Mouse (Mus musculus) forebrain, embryonic 12.5 days (tissue): ENCODE data around the gene Gm4353. TPM values are rescaled to one million over a fixed set of nuclear protein-coding genes. Genes with fewer than 3 reads are reported as not detected.
"Not testable (repeated sequence)": the region's sequence is repeated elsewhere in the genome, so short reads cannot be mapped to it uniquely, and the experiment has no call there.

Experiments used
- ATAC-seq: fragments of 200-750 bp; cut with Nextera tagmentation; 2 replicates; pipeline ENCODE4 v1.8.0; 2017; ENCODE audit warnings: moderate TSS enrichment; ENCODE audit not compliant: low FRiP score
- H3K27ac ChIP-seq: fragments of 300-500 bp; sonication (generic); 2 replicates; pipeline ENCODE4 v1.5.1; 2016; ENCODE audit warnings: mild to moderate bottlenecking
- H3K27me3 ChIP-seq: fragments of 300-500 bp; sonication (generic); 2 replicates; pipeline ENCODE4 v1.6.1; 2016; ENCODE audit warnings: mild to moderate bottlenecking
- H3K36me3 ChIP-seq: fragments of 300-500 bp; sonication (generic); replicated peaks from 2 replicates; pipeline ENCODE4 v1.6.1; 2016; ENCODE audit warnings: mild to moderate bottlenecking
- H3K4me1 ChIP-seq: fragments of 300-500 bp; sonication (generic); 2 replicates; pipeline ENCODE4 v1.6.1; 2016
- H3K4me2 ChIP-seq: fragments of 300-500 bp; sonication (generic); 2 replicates; pipeline ENCODE4 v1.6.1; 2016; ENCODE audit warnings: mild to moderate bottlenecking, moderate library complexity
- H3K4me3 ChIP-seq: fragments of 300-500 bp; sonication (generic); replicated peaks from 2 replicates; pipeline ENCODE4 v1.5.1; 2016; ENCODE audit warnings: mild to moderate bottlenecking
- H3K9ac ChIP-seq: fragments of 300-500 bp; sonication (generic); 2 replicates; pipeline ENCODE4 v1.6.1; 2016; ENCODE audit warnings: mild to moderate bottlenecking
- H3K9me3 ChIP-seq: fragments of 300-500 bp; sonication (generic); 2 replicates; pipeline ENCODE4 v1.6.1; 2016
- WGBS: fragments of 180-500 bp; shearing (Covaris S2); methylation state at CpG from one replicate; pipeline ENCODE4 v1.1.7; 2016; 5-methylcytosine and 5-hydroxymethylcytosine counted together
- polyA plus RNA-seq: library from polyadenylated mRNA; unstranded; fragments of >200 nt; fragmentation: Nextera tagmentation; extraction: Ambion mirVana; gene quantifications from 2 replicates; pipeline ENCODE4 v1.2.1, GENCODE M21; 2016

Gm4353 gene
- polyA plus RNA-seq, result 0.68 TPM in 2 replicates

DNA sequence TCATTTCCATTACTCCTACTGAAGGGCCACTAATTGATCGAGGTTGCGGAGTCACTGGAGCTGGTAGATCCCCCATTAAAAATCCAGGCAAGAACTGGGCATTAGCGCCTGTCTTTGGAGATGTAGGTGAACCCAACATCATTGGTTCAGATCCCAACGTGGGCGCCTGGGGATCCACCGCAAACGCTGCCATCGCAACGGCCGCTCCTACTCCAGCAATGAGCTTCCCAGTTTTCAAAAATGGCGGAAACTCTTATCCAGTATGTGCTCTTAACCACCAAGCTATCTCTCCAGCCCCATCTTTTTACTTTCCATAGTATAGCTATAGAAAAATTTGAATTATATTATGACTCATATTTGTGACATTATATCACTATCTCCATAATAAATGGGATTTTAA, at the start of gene Gm4353:
TSS of gene Gm4353 (minus strand) at position 270 of the 400 bp plus-strand sequence.
- ATAC-seq, H3K9ac ChIP-seq, H3K27me3 ChIP-seq, H3K27ac ChIP-seq, H3K4me1 ChIP-seq, H3K4me3 ChIP-seq, H3K9me3 ChIP-seq, H3K36me3 ChIP-seq, H3K4me2 ChIP-seq: not testable (repeated sequence)
- 98% methylated on average over 11 of the region's 11 CpGs for WGBS

DNA sequence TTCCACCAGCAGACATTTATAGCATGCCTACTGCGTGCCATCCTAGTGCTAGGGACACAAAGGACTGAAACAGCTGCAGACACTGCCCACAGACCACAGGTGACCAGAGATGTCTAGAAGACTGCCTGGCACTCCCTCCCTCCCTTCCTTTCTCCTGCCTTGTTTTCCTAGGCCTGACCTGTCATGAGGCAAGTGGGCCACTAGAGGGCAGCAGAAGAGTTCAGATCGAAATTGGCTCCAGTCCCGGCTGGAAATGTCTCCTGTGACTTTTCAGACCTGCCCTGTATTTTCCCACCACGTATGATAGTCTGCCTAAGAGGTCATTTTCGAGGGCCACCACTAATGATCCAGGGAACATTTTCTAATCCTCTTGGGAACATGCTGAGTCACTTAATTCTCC, 47.6 kb upstream of the Gm4353 start:
- no peak overlapping the region for H3K9ac ChIP-seq
- no peak overlapping the region for H3K27ac ChIP-seq
- H3K27me3 ChIP-seq, result no peaks in the 10 kb centered on the region
- peaks cover 6% of the 10 kb centered on the region; the same call in 1 of the 2 replicates for H3K4me1 ChIP-seq
- H3K4me3 ChIP-seq, result no peak overlapping the region
- WGBS, result 8% methylated on average over 5 of the region's 5 CpGs
- no peaks in the 10 kb centered on the region for H3K9me3 ChIP-seq
- H3K4me2 ChIP-seq, result no peak overlapping the region
- peaks cover 36% of the 10 kb centered on the region for H3K36me3 ChIP-seq
- peak; percentile 66; the same call in 1 of the 2 replicates for ATAC-seq

GRCm38 (mm10) chr7:116131390-116131789, 47.0 kb upstream of the Gm4353 start:
- no peaks in the 10 kb centered on the region for H3K27me3 ChIP-seq
- H3K4me1 ChIP-seq, result peaks cover 6% of the 10 kb centered on the region; the same call in 1 of the 2 replicates
- no peak overlapping the region for H3K9ac ChIP-seq
- WGBS, result 18% methylated on average over 4 of the region's 4 CpGs
- no peaks in the 10 kb centered on the region for H3K9me3 ChIP-seq
- H3K27ac ChIP-seq, result 0 out of 2 replicates have a peak overlapping the region, but pooled peaks have one; percentile 9
- H3K36me3 ChIP-seq, result peaks cover 34% of the 10 kb centered on the region
- no peak overlapping the region for H3K4me3 ChIP-seq
- no peak overlapping the region for H3K4me2 ChIP-seq
- ATAC-seq, result no peak

DNA sequence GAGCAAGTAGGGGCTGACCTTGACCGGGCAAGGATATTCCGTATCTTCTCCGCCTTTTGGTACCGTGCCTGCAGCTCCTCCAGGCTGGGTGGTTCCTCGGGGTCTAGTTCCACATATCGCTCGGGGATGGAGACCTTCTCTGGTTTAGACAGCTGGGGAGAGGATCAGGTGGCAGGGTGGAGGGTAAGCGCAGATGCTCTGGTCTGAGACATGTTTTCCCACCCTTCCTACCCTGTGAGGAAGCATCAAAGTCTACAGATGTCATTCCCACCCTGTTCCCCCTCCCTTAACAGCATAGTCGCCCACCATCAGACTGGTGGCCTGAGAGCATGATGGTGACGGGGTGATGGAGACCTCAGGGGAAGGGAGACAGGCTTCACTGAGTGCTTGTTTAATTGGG, 44.9 kb upstream of the Gm4353 start:
- WGBS, result 94% methylated on average over 10 of the region's 10 CpGs
- no peaks in the 10 kb centered on the region for H3K9me3 ChIP-seq
- no peak overlapping the region for H3K4me2 ChIP-seq
- peaks cover 6% of the 10 kb centered on the region; the same call in 1 of the 2 replicates for H3K4me1 ChIP-seq
- no peaks in the 10 kb centered on the region for H3K27me3 ChIP-seq
- ATAC-seq, result no peak
- H3K36me3 ChIP-seq, result peaks cover 30% of the 10 kb centered on the region; the same call in 1 of the 2 replicates
- H3K9ac ChIP-seq, result no peak overlapping the region
- H3K4me3 ChIP-seq, result no peak overlapping the region
- no peak overlapping the region for H3K27ac ChIP-seq

- WGBS, result 96% methylated on average over 8 of the region's 8 CpGs
These were observed 43.9 kb upstream of the Gm4353 start for GRCm38 (mm10) chr7:116128286-116128685.

GRCm38 (mm10) chr7:116127052-116127451, 42.6 kb upstream of the Gm4353 start:
- Histone ChIP-seq H3K4me1 (peaks cover 24% of the 10 kb centered on the region), H3K27me3 (no peaks in the 10 kb centered on the region), H3K36me3 (peaks cover 34% of the 10 kb centered on the region; the same call in 1 of the 2 replicates), H3K9ac (no peak overlapping the region), H3K27ac (no peak overlapping the region), H3K4me2 (no peak overlapping the region), H3K9me3 (no peaks in the 10 kb centered on the region), H3K4me3 (no peak overlapping the region)
- no peak for ATAC-seq
- WGBS, result 95% methylated on average over 2 of the region's 2 CpGs

More at GRCm38 (mm10) chr7:116128286-116128685, 43.9 kb upstream of the Gm4353 start:
- Histone ChIP-seq H3K27ac (no peak overlapping the region), H3K9me3 (no peaks in the 10 kb centered on the region), H3K4me3 (no peak overlapping the region), H3K27me3 (no peaks in the 10 kb centered on the region), H3K4me1 (peaks cover 12% of the 10 kb centered on the region), H3K9ac (no peak overlapping the region), H3K36me3 (peaks cover 34% of the 10 kb centered on the region; the same call in 1 of the 2 replicates), H3K4me2 (no peak overlapping the region)
- no peak for ATAC-seq

DNA sequence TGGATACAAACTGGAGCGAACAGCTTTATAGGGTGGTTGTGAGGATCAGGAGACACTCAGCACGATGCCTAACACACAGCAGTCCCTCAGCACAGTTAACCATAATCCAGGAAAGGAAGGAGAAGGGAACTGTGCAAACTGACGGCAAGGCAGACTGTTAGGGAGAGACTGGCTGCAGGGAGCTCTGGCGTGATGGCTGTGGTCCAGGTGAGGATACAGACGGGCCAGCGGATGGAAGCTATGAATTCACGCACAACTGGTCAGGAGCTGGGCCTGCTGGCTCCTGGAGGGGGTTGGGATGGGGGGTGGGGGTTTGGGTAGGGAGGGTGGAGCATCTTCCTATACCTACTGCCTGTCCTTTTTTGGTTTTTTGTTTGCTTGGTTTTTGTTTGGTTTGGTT, 41.2 kb upstream of the Gm4353 start:
- no peak for ATAC-seq
- H3K27ac ChIP-seq, result no peak overlapping the region
- peaks cover 31% of the 10 kb centered on the region for H3K4me1 ChIP-seq
- no peak overlapping the region for H3K9ac ChIP-seq
- H3K4me2 ChIP-seq, result no peak overlapping the region
- 86% methylated on average over 7 of the region's 7 CpGs for WGBS
- H3K9me3 ChIP-seq, result no peaks in the 10 kb centered on the region
- H3K36me3 ChIP-seq, result peaks cover 34% of the 10 kb centered on the region; the same call in 1 of the 2 replicates
- no peak overlapping the region for H3K4me3 ChIP-seq
- H3K27me3 ChIP-seq, result no peaks in the 10 kb centered on the region

DNA sequence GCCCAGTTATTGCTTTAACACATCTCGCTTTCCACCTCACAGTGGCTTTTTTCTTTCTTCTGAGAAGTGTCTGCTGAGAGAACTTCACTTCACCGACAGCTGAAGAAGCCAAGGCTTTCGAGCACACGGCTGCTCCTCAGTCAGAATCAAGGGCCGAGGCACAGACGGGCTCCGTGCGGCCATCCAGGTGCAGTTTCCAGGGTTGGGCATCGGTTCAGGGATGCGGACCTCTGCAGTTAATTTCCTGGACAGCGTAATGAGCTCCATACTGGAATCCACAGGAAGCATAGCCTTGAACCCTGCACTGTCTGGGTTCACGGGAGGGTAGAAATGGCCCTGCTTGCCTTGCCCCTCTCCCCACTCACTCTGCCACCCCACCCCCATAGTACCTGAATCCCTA, 39.6 kb upstream of the Gm4353 start:
- peaks cover 36% of the 10 kb centered on the region for H3K4me1 ChIP-seq
- WGBS, result 89% methylated on average over 12 of the region's 12 CpGs
- H3K9ac ChIP-seq, result no peak overlapping the region
- no peak overlapping the region for H3K27ac ChIP-seq
- no peak overlapping the region for H3K4me3 ChIP-seq
- ATAC-seq, result no peak
- H3K4me2 ChIP-seq, result no peak overlapping the region
- no peaks in the 10 kb centered on the region for H3K27me3 ChIP-seq
- H3K36me3 ChIP-seq, result peaks cover 28% of the 10 kb centered on the region; the same call in 1 of the 2 replicates
- H3K9me3 ChIP-seq, result no peaks in the 10 kb centered on the region

DNA sequence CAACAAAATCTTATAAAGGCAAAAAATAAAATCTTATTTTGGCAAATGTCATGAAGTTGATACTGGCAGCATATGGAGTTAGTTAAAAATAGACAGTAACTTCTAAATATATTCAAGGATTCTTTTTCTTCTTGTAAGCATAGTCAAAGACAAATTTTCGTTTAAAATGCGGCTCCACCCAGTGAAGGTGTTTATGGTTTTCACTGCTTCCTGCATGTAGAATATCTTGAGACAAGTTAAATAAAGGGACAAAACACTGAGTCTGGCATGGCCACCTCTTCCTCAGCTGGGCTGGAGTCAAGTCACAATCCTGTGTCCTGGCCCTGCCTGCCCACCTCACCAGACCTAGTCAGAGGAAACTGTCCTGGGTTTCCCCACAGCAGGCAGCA, 39.2 kb upstream of the Gm4353 start:
- peaks cover 24% of the 10 kb centered on the region; the same call in 1 of the 2 replicates for H3K36me3 ChIP-seq
- 86% methylated on average over 2 of the region's 2 CpGs for WGBS
- ATAC-seq, result no peak

DNA sequence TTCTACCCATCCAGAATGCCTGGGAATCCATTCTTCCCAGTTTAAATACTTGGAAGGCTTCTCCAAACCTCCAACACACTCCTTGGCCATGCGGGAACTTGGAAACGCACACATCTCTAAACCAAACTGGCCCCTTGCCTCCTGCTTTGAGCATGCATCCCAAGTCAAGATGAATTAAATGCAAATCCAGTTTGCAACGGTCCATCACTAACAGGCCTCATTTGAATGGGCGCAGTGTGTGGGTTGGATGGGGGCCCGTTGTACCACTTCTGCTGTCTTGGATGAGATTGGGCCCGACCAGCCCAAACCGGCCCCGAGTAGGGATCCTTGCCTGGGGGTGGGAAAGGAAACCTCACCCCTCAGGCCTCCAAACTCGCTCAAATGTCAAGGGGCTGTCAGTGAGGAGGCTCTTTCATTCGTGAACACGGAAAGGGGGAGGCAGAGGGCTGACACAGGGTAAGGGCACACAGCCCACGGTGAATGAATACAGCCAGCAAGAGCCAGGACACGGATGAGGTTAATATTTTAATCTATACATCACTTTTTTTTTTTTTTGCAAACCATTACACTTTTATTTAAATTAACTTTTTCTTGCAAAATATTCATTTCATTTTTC, 38.7 kb upstream of the Gm4353 start:
- Histone ChIP-seq H3K9me3 (no peaks in the 10 kb centered on the region), H3K36me3 (peaks cover 19% of the 10 kb centered on the region; the same call in 1 of the 2 replicates), H3K27me3 (no peaks in the 10 kb centered on the region), H3K4me3 (no peak overlapping the region), H3K27ac (no peak overlapping the region), H3K4me1 (peaks cover 36% of the 10 kb centered on the region), H3K4me2 (no peak overlapping the region), H3K9ac (no peak overlapping the region)
- WGBS, result 54% methylated on average over 13 of the region's 13 CpGs
- no peak for ATAC-seq

More for the DNA sequence above, 39.2 kb upstream of the Gm4353 start:
- Histone ChIP-seq H3K4me2 (no peak overlapping the region), H3K4me1 (peaks cover 36% of the 10 kb centered on the region), H3K9me3 (no peaks in the 10 kb centered on the region), H3K27ac (no peak overlapping the region), H3K4me3 (no peak overlapping the region), H3K9ac (no peak overlapping the region), H3K27me3 (no peaks in the 10 kb centered on the region)

DNA sequence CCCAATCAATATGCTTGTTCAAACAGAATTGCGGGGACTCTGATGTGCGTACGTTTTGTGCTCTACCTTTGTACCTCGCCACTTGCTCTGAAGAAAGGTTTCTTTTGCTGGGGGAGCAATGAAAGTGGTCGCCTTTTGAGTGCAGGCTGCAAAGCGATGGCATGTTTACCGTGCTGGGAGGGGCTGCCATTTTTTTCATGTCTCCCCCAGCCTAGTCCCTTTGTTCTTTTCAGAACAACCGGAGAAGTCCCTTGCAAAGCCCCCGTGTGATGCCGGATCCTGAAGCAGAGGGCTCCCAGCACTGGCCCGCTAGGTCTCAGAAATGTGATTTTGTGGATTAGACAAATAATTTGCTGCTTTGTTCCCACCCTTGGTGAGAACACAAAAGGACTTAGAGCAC, 36.8 kb upstream of the Gm4353 start:
- Histone ChIP-seq H3K36me3 (peaks cover 10% of the 10 kb centered on the region; the same call in 1 of the 2 replicates), H3K27ac (peak overlapping the region; percentile 50), H3K9me3 (no peaks in the 10 kb centered on the region), H3K4me1 (peaks cover 36% of the 10 kb centered on the region), H3K9ac (no peak overlapping the region), H3K4me3 (no peak overlapping the region), H3K4me2 (no peak overlapping the region), H3K27me3 (no peaks in the 10 kb centered on the region)
- 11% methylated on average over 11 of the region's 11 CpGs for WGBS
- no peak for ATAC-seq

DNA sequence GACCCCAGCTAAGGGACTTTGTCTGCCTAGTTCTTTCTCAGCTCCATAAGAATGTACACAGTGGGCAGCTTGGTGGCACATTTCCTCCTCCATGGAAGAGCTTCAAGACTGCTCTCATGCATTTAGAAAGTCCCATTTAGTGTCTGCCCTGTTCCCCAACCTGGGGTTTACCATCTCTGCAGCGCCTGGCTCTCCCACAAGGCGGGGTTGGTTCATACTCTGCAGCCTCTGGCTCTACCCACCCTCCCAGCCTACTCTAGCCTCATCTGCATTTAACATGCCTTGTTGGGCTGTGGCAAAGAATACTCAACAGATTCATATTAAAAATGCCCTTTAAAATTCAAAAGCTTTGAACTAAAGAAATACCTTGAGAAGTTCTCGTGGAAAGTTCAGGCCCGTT, 36.3 kb upstream of the Gm4353 start:
- Histone ChIP-seq H3K9ac (no peak overlapping the region), H3K36me3 (peaks cover 10% of the 10 kb centered on the region; the same call in 1 of the 2 replicates), H3K27me3 (no peaks in the 10 kb centered on the region), H3K27ac (peak overlapping the region; percentile 50; the same call in 1 of the 2 replicates), H3K4me2 (no peak overlapping the region), H3K4me1 (peaks cover 36% of the 10 kb centered on the region), H3K4me3 (no peak overlapping the region), H3K9me3 (no peaks in the 10 kb centered on the region)
- no peak for ATAC-seq
- 53% methylated on average over 4 of the region's 4 CpGs for WGBS
